8 mouse cellular contexts compared by ENCODE assay signal in genomic region chr11:96966914-96967543, GRCm38 (mm10). TPM values are rescaled to one million over a fixed set of nuclear protein-coding genes. Genes with fewer than 3 reads are reported as not detected.
DNase-seq lines count a peak whose midpoint lies in the region; ATAC-seq and TF ChIP-seq lines count a peak whose summit lies in the region.

No protein-coding gene starts in this region.

- H3K4me1 ChIP-seq in testis, adult 2 months (ENCODE audit: control insufficient read depth, insufficient read depth, low read length): peaks cover 3% of the 10 kb centered on the region; the same call in 1 of the 2 replicates
- H3K4me1 ChIP-seq in liver, postnatal 0 days (ENCODE audit: insufficient read depth): peaks cover 38% of the 10 kb centered on the region

- DNase-seq in adrenal gland, adult 2 months: peak; percentile 35
- no peak for DNase-seq in adrenal gland, adult 18-20 months (ENCODE audit: low spot score in 2 of 2)
- no peak for DNase-seq in testis, postnatal 10 days (ENCODE audit: low spot score)
- DNase-seq in liver, postnatal 0 days: peak; percentile 66
- DNase-seq in yolk sac, embryonic 10.5 days (ENCODE audit: low spot score): peak; percentile 50
- no peak for DNase-seq in right cerebral cortex, postnatal 14 days
- DNase-seq in layer of hippocampus, adult 11-12 months (ENCODE audit: low spot score): no peak

- H3K9ac ChIP-seq in liver, postnatal 0 days (replicated peaks): peak overlapping the region; percentile 14

- H3K36me3 ChIP-seq in testis, adult 2 months (ENCODE audit: control insufficient read depth, insufficient read depth, low read length): no peaks in the 10 kb centered on the region; the same call in 1 of the 2 replicates
- H3K36me3 ChIP-seq in liver, postnatal 0 days (replicated peaks; ENCODE audit: insufficient read depth, low read length): peaks cover 22% of the 10 kb centered on the region

- TF ChIP-seq POLR2A in testis, adult 2 months (IDR thresholded peaks at IDR 0.05; ENCODE audit: control insufficient read depth, low read depth, low read length): no peak

- peak; percentile 85 for ATAC-seq in liver, postnatal 0 days

- peak; percentile 20; the same call in 1 of the 2 replicates for TF ChIP-seq EP300 in liver, postnatal 0 days (IDR thresholded peaks at IDR 0.05; ENCODE audit: low read depth)

- no peak overlapping the region for H3K4me3 ChIP-seq in testis, adult 2 months (ENCODE audit: control insufficient read depth, low read depth, low read length)
- H3K4me3 ChIP-seq in liver, postnatal 0 days (ENCODE audit: low read depth, low read length): peak overlapping the region; percentile 36

- no peak for TF ChIP-seq CTCF in testis, adult 2 months (IDR thresholded peaks at IDR 0.05; ENCODE audit: control insufficient read depth, insufficient read depth, insufficient replicate concordance, low read depth, low read length)
- TF ChIP-seq CTCF in liver, postnatal 0 days (IDR thresholded peaks at IDR 0.05; ENCODE audit: low read depth): no peak

- no peaks in the 10 kb centered on the region for H3K27me3 ChIP-seq in testis, adult 2 months (ENCODE audit: control insufficient read depth, insufficient read depth, low read length)
- H3K27me3 ChIP-seq in liver, postnatal 0 days (ENCODE audit: insufficient read depth, low read length): no peaks in the 10 kb centered on the region

- peak overlapping the region; percentile 64 for H3K4me2 ChIP-seq in liver, postnatal 0 days (ENCODE audit: low read depth, low read length)

- no peaks in the 10 kb centered on the region for H3K9me3 ChIP-seq in liver, postnatal 0 days (ENCODE audit: low read length)

- WGBS in liver, postnatal 0 days (ENCODE audit: insufficient replicate concordance): 14% methylated on average over 13 of the region's 13 CpGs

- H3K27ac ChIP-seq in testis, adult 2 months (ENCODE audit: control insufficient read depth, insufficient read depth, low read depth, low read length): peak overlapping the region; percentile 20; the same call in 1 of the 2 replicates
- H3K27ac ChIP-seq in liver, postnatal 0 days (ENCODE audit: low read depth): peak overlapping the region; percentile 87

RNA-seq across cellular contexts. Expression of gene Sp2, which starts 15.7 kb away (rescaled TPM):
- 10 to 100 TPM; 15.4 to 18.6 TPM for total RNA-seq in adrenal gland, adult 2 months (2021)
- polyA plus RNA-seq in adrenal gland, adult 2 months (2012; rRNA removed): 15.2 and 19.3 TPM in 2 replicates
- 10 to 100 TPM; 13.4 to 15.1 TPM for total RNA-seq in adrenal gland, adult 18-20 months (2021)
- polyA plus RNA-seq in testis, adult 2 months (2012; rRNA removed): 16.4 and 17.9 TPM in 2 replicates
- 6.8 and 7.1 TPM in 2 replicates for polyA plus RNA-seq in liver, postnatal 0 days (2015; fragmentation: Nextera tagmentation; extraction: Ambion mirVana)

RNA-seq across cellular contexts. Expression of gene Pnpo, which starts 23.2 kb away (rescaled TPM):
- 10 to 100 TPM; 29.3 to 37.4 TPM for total RNA-seq in adrenal gland, adult 2 months (2021)
- polyA plus RNA-seq in adrenal gland, adult 2 months (2012; rRNA removed): 43.0 and 52.9 TPM in 2 replicates
- 10 to 100 TPM; 28.4 to 36.6 TPM for total RNA-seq in adrenal gland, adult 18-20 months (2021)
- 3.8 and 5.4 TPM in 2 replicates for polyA plus RNA-seq in testis, adult 2 months (2012; rRNA removed)
- polyA plus RNA-seq in liver, postnatal 0 days (2015; fragmentation: Nextera tagmentation; extraction: Ambion mirVana): 271 and 273 TPM in 2 replicates

RNA-seq across cellular contexts. Expression of gene Prr15l, which starts 39.1 kb away (rescaled TPM):
- total RNA-seq in adrenal gland, adult 2 months (2021): under 1 TPM; 0.52 to 0.66 TPM
- polyA plus RNA-seq in adrenal gland, adult 2 months (2012; rRNA removed): not detected in 2 replicates
- total RNA-seq in adrenal gland, adult 18-20 months (2021): under 1 TPM; 0.23 to 0.90 TPM
- polyA plus RNA-seq in testis, adult 2 months (2012; rRNA removed): 2.1 and 4.0 TPM in 2 replicates
- 10.1 and 13.9 TPM in 2 replicates for polyA plus RNA-seq in liver, postnatal 0 days (2015; fragmentation: Nextera tagmentation; extraction: Ambion mirVana)

RNA-seq across cellular contexts. Expression of gene Sp6, which starts 46.2 kb away (rescaled TPM):
- total RNA-seq in adrenal gland, adult 2 months (2021): under 1 TPM; 0.09 to 0.24 TPM
- 0.10 and 0.31 TPM in 2 replicates for polyA plus RNA-seq in adrenal gland, adult 2 months (2012; rRNA removed)
- total RNA-seq in adrenal gland, adult 18-20 months (2021): under 1 TPM; 0.06 to 0.13 TPM
- polyA plus RNA-seq in testis, adult 2 months (2012; rRNA removed): 0.22 and 0.32 TPM in 2 replicates
- 0.06 and 0.07 TPM in 2 replicates for polyA plus RNA-seq in liver, postnatal 0 days (2015; fragmentation: Nextera tagmentation; extraction: Ambion mirVana)

RNA-seq across cellular contexts. Expression of gene Cdk5rap3, which starts 50.7 kb away (rescaled TPM):
- 10 to 100 TPM; 39.8 to 52.9 TPM for total RNA-seq in adrenal gland, adult 2 months (2021)
- 32.8 and 35.4 TPM in 2 replicates for polyA plus RNA-seq in adrenal gland, adult 2 months (2012; rRNA removed)
- total RNA-seq in adrenal gland, adult 18-20 months (2021): 10 to 100 TPM; 44.6 to 45.4 TPM
- polyA plus RNA-seq in testis, adult 2 months (2012; rRNA removed): 75.0 and 77.8 TPM in 2 replicates
- polyA plus RNA-seq in liver, postnatal 0 days (2015; fragmentation: Nextera tagmentation; extraction: Ambion mirVana): 38.3 and 38.4 TPM in 2 replicates

Comparison
In these comparisons a context has a peak if more than half of its experiments do, and no peak if none do; other contexts are left out.
1. DNase-seq: peak in adrenal gland, adult 2 months (single experiment), liver, postnatal 0 days (single experiment) and yolk sac, embryonic 10.5 days (single experiment); none in adrenal gland, adult 18-20 months (0 of 2), testis, postnatal 10 days (single experiment), right cerebral cortex, postnatal 14 days (single experiment) and layer of hippocampus, adult 11-12 months (single experiment).